Mouse (Mus musculus): ENCODE data around the gene A330070K13Rik.

The A330070K13Rik gene

DNA sequence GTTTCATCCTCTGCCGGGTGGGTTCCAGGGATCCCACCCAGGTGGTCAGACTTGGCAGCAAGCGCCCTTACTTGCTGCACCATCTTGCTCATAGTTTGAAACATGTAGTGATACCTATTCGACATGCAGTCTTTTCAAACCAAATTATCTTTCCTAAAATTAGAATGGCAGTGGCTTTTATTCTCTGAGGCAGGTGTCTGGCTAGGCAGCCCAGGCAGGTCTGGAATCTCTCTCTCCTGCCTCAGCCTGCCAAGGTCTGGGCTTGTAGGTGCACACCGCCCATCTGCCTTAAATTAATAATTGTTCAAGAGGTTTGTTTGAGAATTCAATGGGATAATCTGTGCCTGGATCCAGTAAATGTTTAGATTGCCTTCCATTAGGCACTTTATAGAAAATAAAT, 53.6 kb downstream of the A330070K13Rik start:
- in situ Hi-C loops (cut with MboI, MseI): no loop called here

GRCm38 (mm10) chr5:130329889-130330288, 54.5 kb downstream of the A330070K13Rik start:
- in situ Hi-C loops (cut with MboI, MseI): no loop called here
